Comparison of ENCODE assay signal across 11 mouse cellular contexts in genomic region chr15:82231591-82232378, GRCm38 (mm10). TPM values are rescaled to one million over a fixed set of nuclear protein-coding genes. Genes with fewer than 3 reads are reported as not detected.
A peak's percentile ranks its signal among the peaks of the same experiment; 100 is the strongest.
DNase-seq lines count a peak whose midpoint lies in the region; ATAC-seq and TF ChIP-seq lines count a peak whose summit lies in the region.
"Had no signal": no experiment of that assay in that cellular context is flagged by ENCODE, and none has a peak within 500 bp of the region (broad histone marks: within the 10 kb centered on the region; RNA-seq: fewer than 3 reads in every experiment).

No protein-coding gene starts in this region.

- H3K9me3 ChIP-seq in neural tube, embryonic 12.5 days, result no peaks in the 10 kb centered on the region
- no peaks in the 10 kb centered on the region for H3K9me3 ChIP-seq in neural tube, embryonic 15.5 days (replicated peaks)
- H3K9me3 ChIP-seq in limb, embryonic 14.5 days (ENCODE audit: control insufficient read depth, low read length), result no peaks in the 10 kb centered on the region
- H3K9me3 ChIP-seq: hindbrain, embryonic 15.5 days; lung, embryonic 15.5 days had no signal

- 0 out of 2 replicates have a peak overlapping the region, but pooled peaks have one; percentile 13 for H3K9ac ChIP-seq in neural tube, embryonic 12.5 days
- H3K9ac ChIP-seq in neural tube, embryonic 15.5 days (replicated peaks), result no peak overlapping the region
- no peak overlapping the region for H3K9ac ChIP-seq in limb, embryonic 14.5 days (ENCODE audit: low read depth, low read length, severe bottlenecking)
- H3K9ac ChIP-seq: hindbrain, embryonic 15.5 days; lung, embryonic 15.5 days had no signal

- H3K4me2 ChIP-seq in neural tube, embryonic 12.5 days (replicated peaks), result no peak overlapping the region
- no peak overlapping the region for H3K4me2 ChIP-seq in neural tube, embryonic 15.5 days
- H3K4me2 ChIP-seq in limb, embryonic 14.5 days (replicated peaks; ENCODE audit: low read depth, low read length, severe bottlenecking), result no peak overlapping the region
- H3K4me2 ChIP-seq: hindbrain, embryonic 15.5 days; lung, embryonic 15.5 days had no signal

- H3K4me1 ChIP-seq in neural tube, embryonic 12.5 days, result 0 out of 2 replicates have a peak, but pooled peaks cover 3% of the 10 kb centered on the region
- peaks cover 8% of the 10 kb centered on the region for H3K4me1 ChIP-seq in neural tube, embryonic 15.5 days
- H3K4me1 ChIP-seq in limb, embryonic 14.5 days (ENCODE audit: control insufficient read depth, insufficient read depth, low read length), result no peaks in the 10 kb centered on the region

- ATAC-seq in neural tube, embryonic 12.5 days (ENCODE audit: low FRiP score, low read depth), result no peak
- ATAC-seq in neural tube, embryonic 15.5 days (ENCODE audit: low FRiP score), result no peak
- ATAC-seq in limb, embryonic 14.5 days (ENCODE audit: low FRiP score, low read depth), result no peak

- no peak for TF ChIP-seq POLR2A in limb, embryonic 14.5 days (IDR thresholded peaks at IDR 0.05; ENCODE audit: borderline replicate concordance, extremely low read depth, insufficient read depth, insufficient read length)

- H3K27ac ChIP-seq in neural tube, embryonic 12.5 days, result no peak overlapping the region
- no peak overlapping the region for H3K27ac ChIP-seq in neural tube, embryonic 15.5 days (replicated peaks)
- no peak overlapping the region for H3K27ac ChIP-seq in limb, embryonic 14.5 days (replicated peaks; ENCODE audit: low read depth, low read length)
- H3K27ac ChIP-seq: hindbrain, embryonic 15.5 days; lung, embryonic 15.5 days had no signal

- no peaks in the 10 kb centered on the region for H3K36me3 ChIP-seq in neural tube, embryonic 12.5 days
- no peaks in the 10 kb centered on the region for H3K36me3 ChIP-seq in neural tube, embryonic 15.5 days
- H3K36me3 ChIP-seq in limb, embryonic 14.5 days (ENCODE audit: control insufficient read depth, insufficient read depth, low read length), result no peaks in the 10 kb centered on the region
- H3K36me3 ChIP-seq: hindbrain, embryonic 15.5 days; lung, embryonic 15.5 days had no signal

- no peak overlapping the region for H3K4me3 ChIP-seq in neural tube, embryonic 12.5 days
- H3K4me3 ChIP-seq in neural tube, embryonic 15.5 days (replicated peaks), result no peak overlapping the region
- no peak overlapping the region for H3K4me3 ChIP-seq in limb, embryonic 14.5 days (replicated peaks; ENCODE audit: low read length)
- H3K4me3 ChIP-seq: hindbrain, embryonic 15.5 days; lung, embryonic 15.5 days had no signal

- DNase-seq in gastrocnemius, adult 18-20 months (ENCODE audit: low spot score), result peak; percentile 27
- no peak for DNase-seq in gastrocnemius, postnatal 4 days (ENCODE audit: low spot score in 2 of 2)
- peak; percentile 94 for DNase-seq in cerebellum, adult 9-11 months
- DNase-seq in limb, embryonic 14.5 days (ENCODE audit: low spot score), result peak; percentile 47
- DNase-seq in thymus, postnatal 10 days (ENCODE audit: low spot score in 2 of 2), result no peak
- DNase-seq in urinary bladder, postnatal 25 days (ENCODE audit: low spot score), result no peak

- H3K27me3 ChIP-seq in neural tube, embryonic 12.5 days (replicated peaks), result no peaks in the 10 kb centered on the region
- H3K27me3 ChIP-seq in neural tube, embryonic 15.5 days (replicated peaks), result no peaks in the 10 kb centered on the region
- H3K27me3 ChIP-seq in limb, embryonic 14.5 days (ENCODE audit: control insufficient read depth, insufficient read depth, low read length), result no peaks in the 10 kb centered on the region
- H3K27me3 ChIP-seq: hindbrain, embryonic 15.5 days; lung, embryonic 15.5 days had no signal

- WGBS in neural tube, embryonic 12.5 days, result 78% methylated on average over 11 of the region's 11 CpGs
- WGBS in neural tube, embryonic 15.5 days, result 58% methylated on average over 11 of the region's 11 CpGs
- 61% methylated on average over 11 of the region's 11 CpGs for WGBS in limb, embryonic 14.5 days

RNA-seq across cellular contexts. Expression of gene Tnfrsf13c, which starts 7.6 kb away (rescaled TPM):
- not detected for total RNA-seq in gastrocnemius, adult 18-20 months (2021)
- under 1 TPM in 1 of 2 experiments, not detected in 1; 0.66 TPM for total RNA-seq in gastrocnemius, postnatal 4 days (2021)
- polyA plus RNA-seq in neural tube, embryonic 12.5 days (2016; fragmentation: Nextera tagmentation; extraction: Ambion mirVana), result 0.10 and 0.22 TPM in 2 replicates
- polyA plus RNA-seq in neural tube, embryonic 15.5 days (2015; fragmentation: Nextera tagmentation; extraction: Ambion mirVana), result 0.66 and 0.90 TPM in 2 replicates
- polyA plus RNA-seq in limb, embryonic 14.5 days (2012; rRNA removed), result 0.29 and 0.46 TPM in 2 replicates
- polyA plus RNA-seq in limb, embryonic 14.5 days (2014; fragmentation: Nextera tagmentation; extraction: Ambion mirVana), result 0.22 and 0.29 TPM in 2 replicates

RNA-seq across cellular contexts. Expression of gene Cenpm, which starts 12.8 kb away (rescaled TPM):
- not detected for total RNA-seq in gastrocnemius, adult 18-20 months (2021)
- 10 to 100 TPM in 1 of 2 experiments, 1 to 10 TPM in 1; 8.5 to 14.4 TPM for total RNA-seq in gastrocnemius, postnatal 4 days (2021)
- 45.5 and 45.8 TPM in 2 replicates for polyA plus RNA-seq in neural tube, embryonic 12.5 days (2016; fragmentation: Nextera tagmentation; extraction: Ambion mirVana)
- polyA plus RNA-seq in neural tube, embryonic 15.5 days (2015; fragmentation: Nextera tagmentation; extraction: Ambion mirVana), result 17.8 and 23.4 TPM in 2 replicates
- polyA plus RNA-seq in limb, embryonic 14.5 days (2012; rRNA removed), result 39.4 and 43.3 TPM in 2 replicates
- 57.7 and 59.3 TPM in 2 replicates for polyA plus RNA-seq in limb, embryonic 14.5 days (2014; fragmentation: Nextera tagmentation; extraction: Ambion mirVana)

RNA-seq across cellular contexts. Expression of gene Shisa8, which starts 19.2 kb away (rescaled TPM):
- total RNA-seq in gastrocnemius, adult 18-20 months (2021), result not detected
- total RNA-seq in gastrocnemius, postnatal 4 days (2021), result under 1 TPM in 1 of 2 experiments, not detected in 1; 0.23 TPM
- 0.29 and 0.46 TPM in 2 replicates for polyA plus RNA-seq in neural tube, embryonic 12.5 days (2016; fragmentation: Nextera tagmentation; extraction: Ambion mirVana)
- 4.6 and 6.7 TPM in 2 replicates for polyA plus RNA-seq in neural tube, embryonic 15.5 days (2015; fragmentation: Nextera tagmentation; extraction: Ambion mirVana)
- 1.1 and 1.5 TPM in 2 replicates for polyA plus RNA-seq in limb, embryonic 14.5 days (2012; rRNA removed)
- 0.41 and 0.54 TPM in 2 replicates for polyA plus RNA-seq in limb, embryonic 14.5 days (2014; fragmentation: Nextera tagmentation; extraction: Ambion mirVana)

RNA-seq across cellular contexts. Expression of gene 1500009C09Rik, which starts 20.4 kb away (rescaled TPM):
- not detected for total RNA-seq in gastrocnemius, adult 18-20 months (2021)
- total RNA-seq in gastrocnemius, postnatal 4 days (2021), result not detected
- polyA plus RNA-seq in neural tube, embryonic 12.5 days (2016; fragmentation: Nextera tagmentation; extraction: Ambion mirVana), result 1.7 and 3.2 TPM in 2 replicates
- polyA plus RNA-seq in neural tube, embryonic 15.5 days (2015; fragmentation: Nextera tagmentation; extraction: Ambion mirVana), result 13.0 and 18.4 TPM in 2 replicates
- 0.35 and 0.40 TPM in 2 replicates for polyA plus RNA-seq in limb, embryonic 14.5 days (2012; rRNA removed)
- not detected in 2 replicates for polyA plus RNA-seq in limb, embryonic 14.5 days (2014; fragmentation: Nextera tagmentation; extraction: Ambion mirVana)
- polyA plus RNA-seq: C2C12; lung, embryonic 15.5 days had no signal

RNA-seq across cellular contexts. Expression of gene Sept3, which starts 42.9 kb away (rescaled TPM):
- total RNA-seq in gastrocnemius, adult 18-20 months (2021), result under 1 TPM; 0.32 to 0.55 TPM
- total RNA-seq in gastrocnemius, postnatal 4 days (2021), result 1 to 10 TPM; 1.2 to 1.9 TPM
- polyA plus RNA-seq in neural tube, embryonic 12.5 days (2016; fragmentation: Nextera tagmentation; extraction: Ambion mirVana), result 235 and 268 TPM in 2 replicates
- polyA plus RNA-seq in neural tube, embryonic 15.5 days (2015; fragmentation: Nextera tagmentation; extraction: Ambion mirVana), result 338 and 367 TPM in 2 replicates
- polyA plus RNA-seq in limb, embryonic 14.5 days (2012; rRNA removed), result 23.7 and 26.6 TPM in 2 replicates
- polyA plus RNA-seq in limb, embryonic 14.5 days (2014; fragmentation: Nextera tagmentation; extraction: Ambion mirVana), result 12.0 and 13.3 TPM in 2 replicates

Comparison
In these comparisons a context has a peak if more than half of its experiments do, and no peak if none do; other contexts are left out.
1. DNase-seq: peak in gastrocnemius, adult 18-20 months (single experiment), cerebellum, adult 9-11 months (single experiment) and limb, embryonic 14.5 days (single experiment); none in gastrocnemius, postnatal 4 days (0 of 2), thymus, postnatal 10 days (0 of 2) and urinary bladder, postnatal 25 days (single experiment).